Mouse (Mus musculus): ENCODE results near the gene Slc13a3.

Gene Slc13a3

GRCm38 (mm10) chr2:165407700-165408301 is 65.2 kb downstream of the Slc13a3 start:
- peak; percentile 43 to 86 for DNase-seq

GRCm38 (mm10) chr2:165405351-165405750 is 67.7 kb downstream of the Slc13a3 start:
- peak in 1 of 2 experiments; percentile 22 for DNase-seq

GRCm38 (mm10) chr2:165404951-165405350 is 68.1 kb downstream of the Slc13a3 start:
- DNase-seq = no peak

GRCm38 (mm10) chr2:165398164-165398785 is 74.8 kb downstream of the Slc13a3 start:
- no peak for DNase-seq

- no peak for DNase-seq
These were observed 75.4 kb downstream of the Slc13a3 start for GRCm38 (mm10) chr2:165397502-165398163.

- DNase-seq = no peak
These were observed 76.1 kb downstream of the Slc13a3 start for GRCm38 (mm10) chr2:165396831-165397501.

GRCm38 (mm10) chr2:165392156-165392555 is 80.9 kb downstream of the Slc13a3 start:
- no peak for DNase-seq

GRCm38 (mm10) chr2:165391561-165391960 is 81.5 kb downstream of the Slc13a3 start:
- peak; percentile 54 to 66 for DNase-seq

- DNase-seq = no peak
These were observed 83.6 kb downstream of the Slc13a3 start for GRCm38 (mm10) chr2:165389299-165389952.

- DNase-seq = peak; percentile 96 to 98
These were observed 85.1 kb downstream of the Slc13a3 start, which contains the start of gene Zfp334 for GRCm38 (mm10) chr2:165387844-165388495. TSS of gene Zfp334 (minus strand) at chr2:165388259.

GRCm38 (mm10) chr2:165387370-165387769 is 85.7 kb downstream of the Slc13a3 start:
- DNase-seq = no peak

GRCm38 (mm10) chr2:165380050-165380449 is 93.0 kb downstream of the Slc13a3 start:
- no peak for DNase-seq

- DNase-seq = no peak
These were observed 97.0 kb downstream of the Slc13a3 start for GRCm38 (mm10) chr2:165376001-165376400.

- no peak for DNase-seq
These were observed 97.6 kb downstream of the Slc13a3 start for GRCm38 (mm10) chr2:165375478-165375877.

- DNase-seq = no peak
These were observed 102.0 kb downstream of the Slc13a3 start for GRCm38 (mm10) chr2:165371066-165371465.

GRCm38 (mm10) chr2:165370348-165370747 is 102.7 kb downstream of the Slc13a3 start:
- DNase-seq = no peak

- no peak for DNase-seq
These were observed 104.5 kb downstream of the Slc13a3 start, which contains the start of gene Zfp663 for GRCm38 (mm10) chr2:165368496-165368895. TSS of gene Zfp663 (minus strand) at chr2:165368729.

GRCm38 (mm10) chr2:165367868-165368439 is 105.1 kb downstream of the Slc13a3 start:
- peak in 1 of 2 experiments; percentile 52 for DNase-seq

- peak; percentile 80 to 83 for DNase-seq
These were observed 105.9 kb downstream of the Slc13a3 start for GRCm38 (mm10) chr2:165367047-165367520.

- DNase-seq = peak; percentile 29 to 81
These were observed 108.5 kb downstream of the Slc13a3 start for GRCm38 (mm10) chr2:165364334-165365091.

- DNase-seq = no peak
These were observed 109.7 kb downstream of the Slc13a3 start for GRCm38 (mm10) chr2:165363282-165363681.

Data from kidney, postnatal 36 days (tissue).